Mouse (Mus musculus): ENCODE results near the gene Glce.

DNA sequence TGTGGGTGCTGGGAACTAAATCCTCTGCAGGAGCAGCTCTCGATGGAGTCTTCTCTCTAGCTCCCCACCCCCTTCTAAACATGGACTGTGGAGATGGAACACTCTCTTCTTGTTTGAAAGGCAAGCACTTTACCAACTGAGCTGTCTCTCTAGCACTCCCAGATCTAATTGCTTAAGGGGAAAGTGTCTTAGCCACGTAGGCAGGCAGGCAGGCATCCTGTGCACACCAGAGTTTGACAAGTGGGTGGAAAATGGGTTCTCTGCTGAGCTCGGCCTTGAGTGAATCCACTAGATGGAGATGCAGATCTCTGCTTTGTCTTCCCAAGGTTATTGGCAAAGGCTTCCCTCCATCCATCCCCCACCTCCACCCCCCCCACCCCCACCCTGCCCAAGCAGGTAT is 94.4 kb downstream of the Glce start:
- TF ChIP-seq CTCF (IDR thresholded peaks at IDR 0.05; ENCODE audit: insufficient read depth, low read depth, low read length), result no peak
- no peak for TF ChIP-seq POLR2A (IDR thresholded peaks at IDR 0.05; ENCODE audit: insufficient read depth, low read depth, low read length)
